Mouse (Mus musculus): ENCODE results near the gene Col18a1. TPM values are rescaled to one million over a fixed set of nuclear protein-coding genes. Genes with fewer than 3 reads are reported as not detected.

Col18a1 gene
- polyA plus RNA-seq, 1 experiment, result 402 TPM

DNA sequence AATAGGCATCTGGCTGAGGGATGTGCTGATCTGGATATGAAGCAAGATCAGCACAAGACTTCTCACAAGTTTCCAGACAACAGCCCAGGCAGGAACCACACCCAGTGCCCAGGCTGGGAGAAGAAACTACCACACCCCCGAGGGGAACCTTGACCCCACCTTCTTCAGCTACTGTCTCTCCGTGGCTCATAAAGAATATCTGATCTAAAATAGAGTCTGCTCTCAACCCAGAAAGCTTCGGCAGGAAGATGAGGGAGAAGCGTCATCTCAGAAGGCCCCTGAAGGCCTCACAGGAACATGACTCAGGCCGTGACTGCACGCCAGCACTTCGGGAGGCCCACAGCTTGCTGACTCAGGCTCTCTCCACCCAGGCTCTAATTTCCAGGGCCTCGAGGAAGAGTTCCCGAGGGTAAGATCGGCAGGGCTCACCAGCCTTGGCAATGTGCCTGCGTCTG lies 44.8 kb upstream of the Col18a1 start:
- peak; percentile 1 for TF ChIP-seq TCF12 (IDR thresholded peaks at IDR 0.05; ENCODE audit: insufficient read depth, poor library complexity, severe bottlenecking)
- TF ChIP-seq MYOG (IDR thresholded peaks at IDR 0.05; ENCODE audit: control insufficient read depth in 1 of 3, insufficient read depth in 1 of 3, insufficient read length in 2 of 3, low read depth in 2 of 3), result peak in 1 of 3 experiments; percentile 6
- no peak for TF ChIP-seq REST (IDR thresholded peaks at IDR 0.05; ENCODE audit: insufficient read depth, insufficient read length)
- peak in 1 of 3 experiments; percentile 14 for TF ChIP-seq MYOD1 (IDR thresholded peaks at IDR 0.05; ENCODE audit: control insufficient read depth in 1 of 3, insufficient read length in 2 of 3, low read depth in 2 of 3)
- TF ChIP-seq MAX (IDR thresholded peaks at IDR 0.05; ENCODE audit: low read depth), result peak; percentile 48
- peak; percentile 73 for TF ChIP-seq CEBPB (IDR thresholded peaks at IDR 0.05; ENCODE audit: insufficient read depth, poor library complexity, severe bottlenecking)

DNA sequence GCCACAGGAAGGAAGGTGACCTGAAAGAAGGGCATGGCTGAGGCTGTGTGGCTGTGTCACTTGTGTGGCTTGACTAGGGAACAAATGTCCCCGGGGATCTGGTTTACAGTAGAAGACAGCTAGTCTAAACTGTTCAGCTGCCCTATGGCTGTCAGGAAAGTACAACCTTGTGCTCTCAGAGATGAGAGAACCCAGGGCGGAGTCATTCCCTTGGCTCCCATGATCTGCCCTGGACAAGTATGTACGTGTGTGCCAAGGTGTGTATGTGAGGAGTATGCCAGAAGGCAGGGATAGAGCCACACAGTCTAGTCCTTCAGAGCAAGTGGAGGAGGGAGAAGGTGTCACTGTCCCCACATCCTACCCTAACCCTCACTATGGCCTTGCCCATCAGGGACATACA lies 44.3 kb upstream of the Col18a1 start:
- peak overlapping the region; percentile 55 for H3K4me2 ChIP-seq (ENCODE audit: low read depth)
- no peaks in the 10 kb centered on the region for H3K27me3 ChIP-seq (ENCODE audit: control insufficient read depth, insufficient read depth, insufficient read length)
- no peak overlapping the region for H3K4me3 ChIP-seq
- no peaks in the 10 kb centered on the region for H3K36me3 ChIP-seq (ENCODE audit: control insufficient read depth, insufficient read depth)
- TF ChIP-seq E2F4 (IDR thresholded peaks at IDR 0.05; ENCODE audit: insufficient read depth), result no peak
- no peak for TF ChIP-seq TCF3 (IDR thresholded peaks at IDR 0.05; ENCODE audit: insufficient read length, low read depth)
- no peak for TF ChIP-seq MYOG (IDR thresholded peaks at IDR 0.05; ENCODE audit: control insufficient read depth in 1 of 3, insufficient read depth in 1 of 3, insufficient read length in 2 of 3, low read depth in 2 of 3)
- TF ChIP-seq CEBPB (IDR thresholded peaks at IDR 0.05; ENCODE audit: insufficient read depth, poor library complexity, severe bottlenecking), result no peak
- TF ChIP-seq MAX (IDR thresholded peaks at IDR 0.05; ENCODE audit: low read depth), result no peak
- TF ChIP-seq MYOD1 (IDR thresholded peaks at IDR 0.05; ENCODE audit: control insufficient read depth in 1 of 3, insufficient read length in 2 of 3, low read depth in 2 of 3), result no peak
- no peak for TF ChIP-seq REST (IDR thresholded peaks at IDR 0.05; ENCODE audit: insufficient read depth, insufficient read length)
- TF ChIP-seq POLR2AphosphoS2 (IDR thresholded peaks at IDR 0.05; ENCODE audit: insufficient read length, low read depth), result no peak
- TF ChIP-seq POLR2A (IDR thresholded peaks at IDR 0.05; ENCODE audit: insufficient read length, low read depth), result no peak
- no peak for TF ChIP-seq SRF (IDR thresholded peaks at IDR 0.05; ENCODE audit: control insufficient read depth, insufficient read length, low read depth)
- TF ChIP-seq TCF12 (IDR thresholded peaks at IDR 0.05; ENCODE audit: insufficient read depth, poor library complexity, severe bottlenecking), result no peak
- TF ChIP-seq USF1 (IDR thresholded peaks at IDR 0.05; ENCODE audit: low read depth), result no peak
- H3ac ChIP-seq (ENCODE audit: control insufficient read depth, insufficient read length), result no peak overlapping the region
- no peaks in the 10 kb centered on the region for H3K79me2 ChIP-seq (ENCODE audit: control insufficient read depth, insufficient read depth)

More for the DNA sequence above, 44.8 kb upstream of the Col18a1 start:
- Histone ChIP-seq H3K79me2 (ENCODE audit: control insufficient read depth, insufficient read depth) (no peaks in the 10 kb centered on the region), H3K36me3 (ENCODE audit: control insufficient read depth, insufficient read depth) (no peaks in the 10 kb centered on the region), H3K27me3 (ENCODE audit: control insufficient read depth, insufficient read depth, insufficient read length) (no peaks in the 10 kb centered on the region), H3K4me2 (ENCODE audit: low read depth) (peak overlapping the region; percentile 68), H3K4me3 (peak overlapping the region; percentile 3), H3ac (ENCODE audit: control insufficient read depth, insufficient read length) (no peak overlapping the region)

GRCm38 (mm10) chr10:77209261-77209660 lies 42.9 kb upstream of the Col18a1 start:
- no peak overlapping the region for H3K4me3 ChIP-seq
- H3K4me2 ChIP-seq (ENCODE audit: low read depth), result no peak overlapping the region
- H3K36me3 ChIP-seq (ENCODE audit: control insufficient read depth, insufficient read depth), result no peaks in the 10 kb centered on the region
- H3K27me3 ChIP-seq (ENCODE audit: control insufficient read depth, insufficient read depth, insufficient read length), result no peaks in the 10 kb centered on the region
- no peaks in the 10 kb centered on the region for H3K79me2 ChIP-seq (ENCODE audit: control insufficient read depth, insufficient read depth)
- TF ChIP-seq REST (IDR thresholded peaks at IDR 0.05; ENCODE audit: insufficient read depth, insufficient read length), result no peak
- no peak for TF ChIP-seq MYOD1 (IDR thresholded peaks at IDR 0.05; ENCODE audit: control insufficient read depth in 1 of 3, insufficient read length in 2 of 3, low read depth in 2 of 3)
- no peak for TF ChIP-seq MAX (IDR thresholded peaks at IDR 0.05; ENCODE audit: low read depth)
- TF ChIP-seq USF1 (IDR thresholded peaks at IDR 0.05; ENCODE audit: low read depth), result no peak
- H3ac ChIP-seq (ENCODE audit: control insufficient read depth, insufficient read length), result no peak overlapping the region

DNA sequence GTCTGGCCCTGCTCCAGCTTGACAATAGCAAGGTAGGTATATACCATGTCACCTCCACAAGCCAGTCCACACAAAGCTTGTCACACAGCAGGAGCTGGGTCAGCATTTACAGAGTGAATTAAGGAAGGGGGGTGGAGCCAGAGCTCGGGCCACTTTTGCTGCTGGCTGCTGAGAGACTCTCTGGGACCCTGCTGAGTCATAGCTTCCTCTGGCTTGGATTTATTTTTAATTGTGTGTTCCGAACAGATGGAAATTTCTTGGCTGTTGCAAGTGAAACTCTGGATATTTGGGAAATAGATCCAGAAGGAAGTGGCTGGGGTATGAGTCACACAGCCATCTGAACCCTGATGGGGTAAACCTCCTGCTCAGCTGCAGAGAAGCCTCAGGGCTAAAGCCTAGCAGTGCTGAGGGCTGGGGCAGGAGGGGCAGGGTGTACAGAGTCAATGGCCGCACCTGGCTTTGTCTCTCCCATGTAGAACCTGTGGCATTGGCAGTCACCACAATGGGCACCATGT lies 40.3 kb upstream of the Col18a1 start:
- no peaks in the 10 kb centered on the region for H3K79me2 ChIP-seq (ENCODE audit: control insufficient read depth, insufficient read depth)
- no peak overlapping the region for H3K4me3 ChIP-seq
- peak in 2 of 3 experiments; percentile 74 to 96 for TF ChIP-seq MYOG (IDR thresholded peaks at IDR 0.05; ENCODE audit: control insufficient read depth in 1 of 3, insufficient read depth in 1 of 3, insufficient read length in 2 of 3, low read depth in 2 of 3)
- no peak for TF ChIP-seq E2F4 (IDR thresholded peaks at IDR 0.05; ENCODE audit: insufficient read depth)
- TF ChIP-seq CEBPB (IDR thresholded peaks at IDR 0.05; ENCODE audit: insufficient read depth, poor library complexity, severe bottlenecking), result peak; percentile 86
- peak; percentile 79 for TF ChIP-seq TCF12 (IDR thresholded peaks at IDR 0.05; ENCODE audit: insufficient read depth, poor library complexity, severe bottlenecking)
- peak in 2 of 3 experiments; percentile 98 for TF ChIP-seq MYOD1 (IDR thresholded peaks at IDR 0.05; ENCODE audit: control insufficient read depth in 1 of 3, insufficient read length in 2 of 3, low read depth in 2 of 3)
- TF ChIP-seq SRF (IDR thresholded peaks at IDR 0.05; ENCODE audit: control insufficient read depth, insufficient read length, low read depth), result no peak
- peak; percentile 94 for TF ChIP-seq TCF3 (IDR thresholded peaks at IDR 0.05; ENCODE audit: insufficient read length, low read depth)
- peak overlapping the region; percentile 58 for H3K4me2 ChIP-seq (ENCODE audit: low read depth)
- no peaks in the 10 kb centered on the region for H3K27me3 ChIP-seq (ENCODE audit: control insufficient read depth, insufficient read depth, insufficient read length)
- H3K36me3 ChIP-seq (ENCODE audit: control insufficient read depth, insufficient read depth), result no peaks in the 10 kb centered on the region
- no peak overlapping the region for H3ac ChIP-seq (ENCODE audit: control insufficient read depth, insufficient read length)

DNA sequence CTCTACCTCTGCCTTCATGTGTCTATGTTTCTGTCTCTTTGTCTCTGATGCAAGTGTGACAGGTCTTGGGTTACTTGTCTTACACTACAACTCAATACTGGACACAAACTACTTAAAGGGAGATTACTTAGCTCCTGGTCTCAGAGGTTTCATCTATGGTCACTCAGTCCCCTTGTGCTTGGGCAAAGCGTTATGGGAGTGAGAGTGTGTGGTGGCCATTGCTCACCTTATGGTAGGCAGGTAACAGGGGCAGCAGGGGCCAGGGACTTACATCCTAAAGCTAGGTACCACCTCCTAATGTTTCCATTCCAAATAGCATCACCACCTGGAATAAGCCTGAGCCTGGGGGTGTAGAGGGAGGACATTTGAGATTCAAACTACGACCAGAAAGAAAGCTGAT lies 39.8 kb upstream of the Col18a1 start:
- Histone ChIP-seq H3ac (ENCODE audit: control insufficient read depth, insufficient read length) (no peak overlapping the region), H3K36me3 (ENCODE audit: control insufficient read depth, insufficient read depth) (no peaks in the 10 kb centered on the region), H3K4me3 (no peak overlapping the region), H3K27me3 (ENCODE audit: control insufficient read depth, insufficient read depth, insufficient read length) (no peaks in the 10 kb centered on the region), H3K79me2 (ENCODE audit: control insufficient read depth, insufficient read depth) (no peaks in the 10 kb centered on the region), H3K4me2 (ENCODE audit: low read depth) (peak overlapping the region; percentile 43)
- TF ChIP-seq MAX (IDR thresholded peaks at IDR 0.05; ENCODE audit: low read depth), result no peak
- TF ChIP-seq SRF (IDR thresholded peaks at IDR 0.05; ENCODE audit: control insufficient read depth, insufficient read length, low read depth), result no peak
- TF ChIP-seq POLR2AphosphoS2 (IDR thresholded peaks at IDR 0.05; ENCODE audit: insufficient read length, low read depth), result no peak
- no peak for TF ChIP-seq MYOG (IDR thresholded peaks at IDR 0.05; ENCODE audit: control insufficient read depth in 1 of 3, insufficient read depth in 1 of 3, insufficient read length in 2 of 3, low read depth in 2 of 3)
- no peak for TF ChIP-seq E2F4 (IDR thresholded peaks at IDR 0.05; ENCODE audit: insufficient read depth)
- no peak for TF ChIP-seq MYOD1 (IDR thresholded peaks at IDR 0.05; ENCODE audit: control insufficient read depth in 1 of 3, insufficient read length in 2 of 3, low read depth in 2 of 3)
- TF ChIP-seq TCF3 (IDR thresholded peaks at IDR 0.05; ENCODE audit: insufficient read length, low read depth), result no peak
- TF ChIP-seq CEBPB (IDR thresholded peaks at IDR 0.05; ENCODE audit: insufficient read depth, poor library complexity, severe bottlenecking), result no peak
- TF ChIP-seq USF1 (IDR thresholded peaks at IDR 0.05; ENCODE audit: low read depth), result no peak
- TF ChIP-seq POLR2A (IDR thresholded peaks at IDR 0.05; ENCODE audit: insufficient read length, low read depth), result no peak
- TF ChIP-seq TCF12 (IDR thresholded peaks at IDR 0.05; ENCODE audit: insufficient read depth, poor library complexity, severe bottlenecking), result no peak
- no peak for TF ChIP-seq REST (IDR thresholded peaks at IDR 0.05; ENCODE audit: insufficient read depth, insufficient read length)

All from myocyte (in vitro differentiated cells).